Mouse (Mus musculus) embryonic facial prominence, embryonic 11.5 days (tissue): ENCODE measurements around the gene Cotl1. TPM values are rescaled to one million over a fixed set of nuclear protein-coding genes. Genes with fewer than 3 reads are reported as not detected.

Experiments used
- ATAC-seq: fragments of 200-750 bp; cut with Nextera tagmentation; replicated peaks from 2 replicates; pipeline ENCODE4 v1.8.0; 2017; ENCODE audit warnings: low read depth; ENCODE audit not compliant: insufficient number of reproducible peaks, low FRiP score, low TSS enrichment
- DNase-seq: peaks from one replicate; pipeline ENCODE4 v3.0.0-alpha.2; 2015; ENCODE audit warnings: low spot score
- H3K27ac ChIP-seq: fragments of 300-500 bp; sonication (generic); replicated peaks from 2 replicates; pipeline ENCODE4 v1.5.1; 2014; ENCODE audit warnings: mild to moderate bottlenecking, low read depth, low read length, control low read depth
- H3K27me3 ChIP-seq: fragments of 300-500 bp; sonication (generic); 2 replicates; pipeline ENCODE4 v1.6.1; 2014; ENCODE audit warnings: mild to moderate bottlenecking, low read length, moderate library complexity, mixed read lengths; ENCODE audit not compliant: control insufficient read depth, insufficient read depth
- H3K36me3 ChIP-seq: fragments of 300-500 bp; sonication (generic); replicated peaks from 2 replicates; pipeline ENCODE4 v1.6.1; 2014; ENCODE audit warnings: low read depth, mild to moderate bottlenecking, low read length, moderate library complexity, mixed read lengths; ENCODE audit not compliant: control insufficient read depth, insufficient read depth
- H3K4me1 ChIP-seq: fragments of 300-500 bp; sonication (generic); 2 replicates; pipeline ENCODE4 v1.6.1; 2014; ENCODE audit warnings: low read length, mixed read lengths; ENCODE audit not compliant: control insufficient read depth, insufficient read depth
- H3K4me2 ChIP-seq: fragments of 300-500 bp; sonication (generic); 2 replicates; pipeline ENCODE4 v1.6.1; 2014; ENCODE audit warnings: low read depth, mild to moderate bottlenecking, control low read depth, low read length, moderate library complexity
- H3K4me3 ChIP-seq: fragments of 300-500 bp; sonication (generic); 2 replicates; pipeline ENCODE4 v1.5.1; 2014; ENCODE audit warnings: low read depth, low read length, control low read depth
- H3K9ac ChIP-seq: fragments of 300-500 bp; sonication (generic); replicated peaks from 2 replicates; pipeline ENCODE4 v1.6.1; 2014; ENCODE audit warnings: mild to moderate bottlenecking, control low read depth, low read length
- H3K9me3 ChIP-seq: fragments of 300-500 bp; sonication (generic); replicated peaks from 2 replicates; pipeline ENCODE4 v1.6.1; 2016; ENCODE audit warnings: mild to moderate bottlenecking, low read length, inconsistent platforms, mixed read lengths; ENCODE audit not compliant: control insufficient read depth
- WGBS: fragments of 180-500 bp; shearing (Covaris S2); extraction: QIAGEN DNeasy Blood & Tissue Kit; methylation state at CpG from one replicate; pipeline ENCODE4 v1.1.7; 2014; 5-methylcytosine and 5-hydroxymethylcytosine counted together
- polyA plus RNA-seq: library from polyadenylated mRNA; unstranded; fragments of >200 nt; fragmentation: Nextera tagmentation; extraction: Ambion mirVana; gene quantifications from 2 replicates; pipeline ENCODE4 v1.2.1, GENCODE M21; 2014

Gene Cotl1
- polyA plus RNA-seq, 1 experiment from 2014 or later = 321 TPM

DNA sequence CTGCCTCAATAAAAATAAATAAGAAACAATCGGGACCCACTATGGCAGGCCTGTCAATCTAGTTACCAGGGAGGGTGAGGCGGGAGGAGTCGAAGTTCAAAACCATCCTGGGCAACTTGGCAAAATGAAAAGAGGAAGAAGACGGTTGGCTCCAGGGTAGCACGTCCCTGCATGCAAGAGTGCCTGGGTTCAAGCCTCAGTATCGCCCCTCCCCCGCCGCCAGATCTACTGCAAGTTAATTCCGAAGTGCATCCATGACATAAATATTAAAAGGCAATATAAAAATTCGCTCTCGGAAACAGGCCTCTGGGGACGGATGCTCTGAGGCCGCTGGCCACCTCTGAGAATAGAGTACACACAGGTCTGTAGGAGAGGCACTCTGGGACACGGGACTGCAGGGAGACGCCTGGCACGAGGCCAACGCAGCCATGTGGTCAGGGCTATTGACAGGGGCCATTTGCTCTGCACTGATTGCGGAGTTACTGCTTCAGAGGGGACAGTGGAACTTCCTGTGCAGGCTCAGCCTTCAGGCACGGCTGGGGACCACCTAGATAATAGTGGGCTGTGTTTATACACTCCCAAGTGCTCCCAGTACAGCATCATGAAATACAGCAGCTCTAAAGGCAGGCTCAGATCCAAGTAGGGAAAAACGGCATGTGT lies 8.9 kb downstream of the Cotl1 start:
- H3K27ac ChIP-seq = no peak overlapping the region; the same call in 1 of the 2 replicates
- 44% methylated on average over 20 of the region's 20 CpGs for WGBS
- no peak overlapping the region for H3K4me3 ChIP-seq
- no peaks in the 10 kb centered on the region for H3K9me3 ChIP-seq
- DNase-seq (no peak), ATAC-seq (peak; percentile 20; the same call in 1 of the 2 replicates)
- H3K9ac ChIP-seq = peak overlapping the region; percentile 7; the same call in 1 of the 2 replicates
- H3K4me2 ChIP-seq = peak overlapping the region; percentile 16; the same call in 1 of the 2 replicates
- H3K27me3 ChIP-seq = no peaks in the 10 kb centered on the region
- H3K36me3 ChIP-seq = no peaks in the 10 kb centered on the region
- peaks cover 13% of the 10 kb centered on the region for H3K4me1 ChIP-seq

DNA sequence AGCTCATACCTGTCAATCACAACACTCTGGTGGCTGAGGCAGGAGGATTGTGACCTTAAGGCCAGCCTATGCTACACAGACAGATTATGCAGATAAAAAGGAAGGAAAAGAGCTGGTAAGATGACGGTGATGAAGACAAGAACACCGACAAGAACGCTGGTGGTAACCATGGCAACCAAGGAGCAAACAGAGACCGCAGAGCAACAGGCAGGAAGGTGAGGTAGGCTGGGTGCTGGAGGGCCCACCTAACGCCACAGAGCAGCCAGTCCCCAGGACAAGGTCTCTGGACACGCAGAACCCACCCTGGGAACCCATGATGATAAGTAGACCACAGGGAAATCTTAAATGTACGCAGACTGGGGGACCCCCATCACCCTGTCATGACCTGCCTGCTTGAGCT lies 9.8 kb downstream of the Cotl1 start:
- WGBS = 64% methylated on average over 7 of the region's 7 CpGs
- no peak overlapping the region for H3K4me3 ChIP-seq
- H3K27me3 ChIP-seq = no peaks in the 10 kb centered on the region
- ATAC-seq = no peak
- DNase-seq = no peak
- H3K36me3 ChIP-seq = no peaks in the 10 kb centered on the region
- no peaks in the 10 kb centered on the region for H3K9me3 ChIP-seq
- peaks cover 13% of the 10 kb centered on the region for H3K4me1 ChIP-seq
- H3K4me2 ChIP-seq = no peak overlapping the region
- no peak overlapping the region for H3K9ac ChIP-seq
- H3K27ac ChIP-seq = no peak overlapping the region

DNA sequence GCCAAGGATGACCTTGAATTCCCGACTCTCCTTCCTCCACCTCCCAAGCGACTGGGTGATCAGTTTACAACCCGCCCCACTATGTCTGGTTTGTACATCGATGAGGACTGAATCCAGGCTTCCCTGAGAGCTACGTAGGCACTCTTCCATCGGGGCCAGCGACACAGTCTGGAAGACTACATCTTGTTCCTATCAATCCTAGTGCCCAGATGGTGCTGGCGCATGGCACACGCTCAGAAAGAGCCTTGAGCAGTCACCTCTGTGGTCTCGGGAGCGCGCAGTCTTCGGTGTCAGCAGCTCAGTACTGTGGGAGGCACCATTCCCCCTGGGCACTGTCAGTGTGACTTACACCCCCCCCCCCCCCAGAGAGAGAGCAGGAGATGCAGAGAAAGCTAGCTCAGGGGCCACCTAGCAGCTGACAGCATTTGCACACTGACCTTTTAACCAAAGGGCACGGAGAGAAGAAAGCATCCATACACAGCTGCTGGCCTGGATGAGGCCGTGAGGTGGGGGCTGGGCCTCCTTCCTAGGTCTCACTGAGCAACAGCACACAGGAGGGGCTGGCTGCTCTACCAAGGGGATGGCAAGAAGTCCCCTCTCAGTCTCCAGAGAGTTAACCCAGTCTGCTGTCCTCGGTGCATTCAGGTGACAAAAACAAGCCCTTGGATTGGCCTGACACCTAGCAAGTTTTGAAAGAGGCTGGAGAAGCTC lies 10.3 kb downstream of the Cotl1 start:
- Histone ChIP-seq H3K4me2 (no peak overlapping the region), H3K27ac (peak overlapping the region; percentile 8; the same call in 1 of the 2 replicates), H3K9ac (0 out of 2 replicates have a peak overlapping the region, but pooled peaks have one; percentile 4), H3K4me3 (no peak overlapping the region), H3K27me3 (no peaks in the 10 kb centered on the region), H3K9me3 (no peaks in the 10 kb centered on the region), H3K36me3 (no peaks in the 10 kb centered on the region), H3K4me1 (peaks cover 13% of the 10 kb centered on the region)
- WGBS = 34% methylated on average over 16 of the region's 16 CpGs
- ATAC-seq (0 out of 2 replicates have a peak, but pooled peaks have one; percentile 17), DNase-seq (no peak)

DNA sequence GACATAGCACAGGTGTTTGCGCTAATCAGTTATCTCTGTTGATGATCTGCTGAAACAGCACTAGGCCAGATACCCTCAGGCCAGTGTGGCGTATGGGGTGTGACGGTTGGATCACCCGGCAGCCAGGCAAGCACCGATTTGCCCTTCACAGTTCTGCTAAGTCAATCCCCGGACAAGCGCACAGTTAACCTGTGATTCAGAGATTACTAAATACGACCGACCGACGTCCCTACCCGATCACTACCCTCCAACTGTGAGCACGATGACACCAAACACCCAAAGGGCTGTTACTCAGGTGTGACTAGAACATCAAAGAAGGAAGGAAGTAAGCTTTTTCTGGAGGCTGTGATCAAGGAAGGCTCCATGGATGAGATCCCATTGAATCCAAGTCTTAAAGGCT lies 10.9 kb downstream of the Cotl1 start:
- DNase-seq (no peak), ATAC-seq (no peak)
- Histone ChIP-seq H3K27me3 (no peaks in the 10 kb centered on the region), H3K9me3 (no peaks in the 10 kb centered on the region), H3K9ac (no peak overlapping the region), H3K4me2 (no peak overlapping the region), H3K4me1 (peaks cover 13% of the 10 kb centered on the region), H3K36me3 (no peaks in the 10 kb centered on the region), H3K27ac (peak overlapping the region; percentile 8; the same call in 1 of the 2 replicates), H3K4me3 (no peak overlapping the region)
- 77% methylated on average over 13 of the region's 13 CpGs for WGBS

DNA sequence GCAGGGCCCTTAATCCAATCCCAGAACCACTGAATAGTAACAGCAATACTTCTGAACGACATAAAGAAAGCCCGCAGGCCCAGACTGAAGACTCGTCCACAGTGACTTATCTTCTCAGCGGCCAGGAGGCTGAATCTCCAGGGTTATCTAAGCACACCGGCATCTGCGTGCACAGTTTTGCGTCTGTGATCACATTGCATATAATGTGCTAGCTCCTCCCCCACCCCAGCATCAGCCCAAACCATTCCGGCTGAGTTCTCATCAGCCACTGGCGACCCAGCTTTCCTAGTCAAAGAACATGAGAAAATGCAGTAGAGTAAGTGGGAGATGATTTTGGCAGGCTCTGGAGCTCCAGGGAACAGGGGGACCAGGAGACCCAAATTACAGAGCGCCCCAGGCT lies 11.3 kb downstream of the Cotl1 start:
- no peak for DNase-seq
- H3K9ac ChIP-seq = no peak overlapping the region
- H3K4me1 ChIP-seq = peaks cover 13% of the 10 kb centered on the region
- no peak overlapping the region for H3K4me2 ChIP-seq
- H3K36me3 ChIP-seq = no peaks in the 10 kb centered on the region
- 72% methylated on average over 10 of the region's 10 CpGs for WGBS
- H3K4me3 ChIP-seq = no peak overlapping the region
- 0 out of 2 replicates have a peak overlapping the region, but pooled peaks have one; percentile 8 for H3K27ac ChIP-seq
- no peaks in the 10 kb centered on the region for H3K9me3 ChIP-seq
- no peak for ATAC-seq
- H3K27me3 ChIP-seq = no peaks in the 10 kb centered on the region

DNA sequence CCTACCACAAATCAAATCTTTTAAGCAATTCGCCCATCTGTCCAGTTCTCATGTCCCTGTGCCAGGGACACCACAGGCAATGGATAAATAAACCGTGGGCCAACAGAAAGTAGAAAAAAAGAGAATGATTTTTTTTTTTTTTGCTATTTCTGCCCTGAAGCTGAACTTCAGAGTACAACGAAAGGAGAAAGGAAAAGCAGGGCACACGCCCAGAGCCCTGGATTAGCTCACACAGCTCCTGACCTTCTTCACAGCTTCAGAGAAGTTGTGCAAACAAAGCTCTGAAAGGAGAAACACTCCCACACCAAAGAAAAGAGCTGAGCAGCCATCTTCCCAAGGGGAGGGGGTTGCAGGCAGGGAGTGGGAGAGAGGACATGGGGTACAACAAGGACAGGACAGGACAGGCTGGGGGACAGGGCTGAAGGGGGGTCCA lies 12.6 kb downstream of the Cotl1 start:
- H3K27ac ChIP-seq = no peak overlapping the region
- no peaks in the 10 kb centered on the region for H3K36me3 ChIP-seq
- H3K27me3 ChIP-seq = no peaks in the 10 kb centered on the region
- no peak overlapping the region for H3K4me3 ChIP-seq
- H3K9ac ChIP-seq = no peak overlapping the region
- no peaks in the 10 kb centered on the region for H3K9me3 ChIP-seq
- H3K4me1 ChIP-seq = peaks cover 9% of the 10 kb centered on the region
- no peak overlapping the region for H3K4me2 ChIP-seq
- no peak for ATAC-seq
- no peak for DNase-seq
- WGBS = 49% methylated on average over 4 of the region's 4 CpGs

DNA sequence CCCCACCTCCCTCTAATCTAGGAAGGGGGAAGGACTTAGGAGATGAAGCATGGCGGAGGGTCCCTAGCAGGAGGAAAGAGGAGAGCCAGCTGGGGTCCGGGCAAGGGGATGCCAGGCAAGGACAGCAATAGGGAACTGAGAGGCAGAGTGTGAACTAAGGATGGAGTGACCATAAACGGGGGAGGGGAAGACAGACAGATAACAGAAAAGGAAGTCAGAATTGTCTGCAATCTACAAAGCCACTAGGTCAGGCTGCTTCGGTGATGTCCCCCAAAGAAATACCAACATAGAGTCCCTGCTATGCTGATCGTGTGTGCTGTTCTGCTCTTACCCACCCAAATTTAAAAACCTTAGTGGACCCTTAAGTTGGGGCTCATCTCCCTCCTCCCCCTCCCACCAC lies 13.4 kb downstream of the Cotl1 start:
- no peak overlapping the region for H3K9ac ChIP-seq
- 76% methylated on average over 5 of the region's 5 CpGs for WGBS
- no peak for DNase-seq

More for the DNA sequence above, 13.4 kb downstream of the Cotl1 start:
- no peaks in the 10 kb centered on the region for H3K9me3 ChIP-seq
- H3K27me3 ChIP-seq = no peaks in the 10 kb centered on the region
- H3K4me2 ChIP-seq = no peak overlapping the region
- H3K36me3 ChIP-seq = no peaks in the 10 kb centered on the region
- H3K27ac ChIP-seq = no peak overlapping the region
- no peak for ATAC-seq
- no peak overlapping the region for H3K4me3 ChIP-seq
- H3K4me1 ChIP-seq = peaks cover 8% of the 10 kb centered on the region
